Mouse (Mus musculus): ENCODE data around the gene Olfr12. TPM values are rescaled to one million over a fixed set of nuclear protein-coding genes. Genes with fewer than 3 reads are reported as not detected.

Olfr12 gene
- total RNA-seq, 2 experiments from 2014 or later = not detected

GRCm38 (mm10) chr1:92641514-92642272 is 24.1 kb downstream of the Olfr12 start, which contains the start of gene Cops9:
TSS of gene Cops9 (minus strand) at chr1:92641985.
- peak; percentile 89 for DNase-seq

DNA sequence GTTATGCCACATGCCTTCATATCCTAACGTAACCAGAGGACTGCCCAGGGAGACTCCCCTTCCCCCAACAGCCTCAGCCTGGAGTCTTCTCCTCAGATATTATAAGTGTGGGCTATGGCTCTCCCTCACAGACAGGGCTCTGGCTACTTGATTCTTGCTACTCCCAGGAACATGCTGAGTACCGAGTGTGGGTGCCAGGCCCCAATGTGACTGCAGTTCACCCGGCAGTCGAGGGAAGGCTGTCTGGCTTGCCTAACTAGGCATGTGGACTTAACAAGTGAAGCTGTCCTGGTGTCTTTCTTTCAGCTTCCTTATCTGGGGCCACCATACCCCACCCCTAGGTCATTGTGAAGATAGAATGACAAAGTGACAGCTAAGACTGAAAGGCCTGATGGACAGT is 26.1 kb downstream of the Olfr12 start:
- peak in 1 of 2 experiments; percentile 1 for DNase-seq

DNA sequence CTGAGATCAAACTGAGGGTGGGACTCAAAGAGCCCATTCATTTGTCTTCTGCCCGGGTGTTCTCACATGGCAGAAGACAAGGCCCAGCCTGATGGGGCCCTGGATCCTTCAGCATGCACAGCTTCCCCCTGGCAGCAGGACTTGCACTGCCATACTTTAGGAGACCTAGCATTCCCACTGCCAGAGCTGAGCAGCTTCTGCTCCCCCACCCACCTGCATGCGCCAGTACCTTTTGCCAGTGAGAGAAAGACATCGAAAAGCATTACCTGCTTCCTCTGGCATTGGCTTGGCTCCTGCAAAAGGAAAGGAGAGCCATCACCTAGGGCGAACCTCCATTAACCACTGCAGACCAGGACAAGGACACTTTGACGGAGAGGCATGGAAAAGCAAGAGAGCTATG is 27.3 kb downstream of the Olfr12 start:
- DNase-seq = peak in 1 of 2 experiments; percentile 0

GRCm38 (mm10) chr1:92646111-92646510 is 28.5 kb downstream of the Olfr12 start:
- no peak for DNase-seq

DNA sequence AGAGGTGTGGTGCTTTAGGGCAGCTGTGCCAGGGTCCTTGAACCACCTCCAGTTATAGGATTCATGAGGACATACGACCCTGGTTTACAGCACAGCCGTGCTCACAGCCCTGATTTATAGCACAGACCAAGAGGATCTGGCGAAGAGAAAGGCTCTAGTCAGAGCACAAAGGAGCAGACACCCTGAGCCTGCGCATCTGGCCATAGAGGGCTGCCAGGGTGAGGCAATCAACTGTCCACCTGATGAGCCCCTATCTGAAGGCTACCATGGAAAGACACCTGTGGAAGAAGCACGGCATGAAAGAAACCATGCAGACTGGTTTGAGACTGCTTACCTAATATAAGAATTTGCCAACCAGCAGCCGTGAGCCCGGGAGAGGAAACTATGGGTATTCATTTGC is 29.0 kb downstream of the Olfr12 start:
- DNase-seq = no peak

- DNase-seq = no peak
Observed at GRCm38 (mm10) chr1:92647026-92647425, 29.4 kb downstream of the Olfr12 start.

GRCm38 (mm10) chr1:92647752-92648151 is 30.2 kb downstream of the Olfr12 start:
- peak; percentile 68 to 70 for DNase-seq

GRCm38 (mm10) chr1:92648197-92648596 is 30.6 kb downstream of the Olfr12 start:
- DNase-seq = no peak

GRCm38 (mm10) chr1:92648673-92649072 is 31.1 kb downstream of the Olfr12 start, which contains the start of gene Otos:
TSS of gene Otos (minus strand) at chr1:92648841.
- DNase-seq = peak; percentile 73 to 79

DNA sequence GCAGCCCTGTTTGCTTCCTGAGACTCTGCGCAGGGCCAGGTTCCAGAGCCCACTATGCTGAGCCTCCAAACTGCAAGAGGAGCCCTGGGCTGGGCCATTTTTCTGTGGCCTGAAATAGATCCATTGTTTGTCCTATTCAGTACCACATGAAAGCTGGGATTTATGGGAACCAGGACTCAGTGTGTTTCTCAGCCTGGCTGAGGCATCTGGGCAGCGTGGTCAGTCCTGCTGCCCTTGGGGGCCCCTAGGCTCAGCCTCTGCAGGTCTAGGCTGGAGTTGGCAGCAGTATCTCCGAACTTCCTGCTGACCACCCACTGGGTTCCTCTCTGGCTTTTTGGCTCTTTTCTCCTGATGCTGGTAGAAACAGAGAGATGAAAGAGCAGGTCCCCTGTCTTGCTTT is 33.9 kb downstream of the Olfr12 start:
- DNase-seq = no peak

DNA sequence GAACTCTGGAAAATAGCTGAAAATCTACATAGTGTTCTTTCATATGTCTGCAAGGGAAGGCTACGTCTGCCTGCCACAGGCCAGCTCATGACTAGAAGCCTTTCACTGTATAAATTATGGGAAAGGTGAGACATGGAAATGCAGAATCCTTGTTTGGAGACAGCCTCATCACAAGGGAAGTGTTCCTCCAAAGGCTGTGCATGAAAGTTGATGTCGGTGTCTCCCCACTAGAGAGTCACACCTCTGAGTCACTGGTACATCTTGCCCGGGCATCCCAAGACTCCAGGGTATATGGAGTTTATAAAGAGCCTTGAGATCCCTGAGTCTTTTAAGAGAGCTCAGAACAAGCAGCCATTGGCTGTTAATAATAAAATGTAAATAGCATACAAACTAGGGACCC is 35.6 kb downstream of the Olfr12 start:
- no peak for DNase-seq

GRCm38 (mm10) chr1:92654676-92655075 is 37.1 kb downstream of the Olfr12 start:
- no peak for DNase-seq

DNA sequence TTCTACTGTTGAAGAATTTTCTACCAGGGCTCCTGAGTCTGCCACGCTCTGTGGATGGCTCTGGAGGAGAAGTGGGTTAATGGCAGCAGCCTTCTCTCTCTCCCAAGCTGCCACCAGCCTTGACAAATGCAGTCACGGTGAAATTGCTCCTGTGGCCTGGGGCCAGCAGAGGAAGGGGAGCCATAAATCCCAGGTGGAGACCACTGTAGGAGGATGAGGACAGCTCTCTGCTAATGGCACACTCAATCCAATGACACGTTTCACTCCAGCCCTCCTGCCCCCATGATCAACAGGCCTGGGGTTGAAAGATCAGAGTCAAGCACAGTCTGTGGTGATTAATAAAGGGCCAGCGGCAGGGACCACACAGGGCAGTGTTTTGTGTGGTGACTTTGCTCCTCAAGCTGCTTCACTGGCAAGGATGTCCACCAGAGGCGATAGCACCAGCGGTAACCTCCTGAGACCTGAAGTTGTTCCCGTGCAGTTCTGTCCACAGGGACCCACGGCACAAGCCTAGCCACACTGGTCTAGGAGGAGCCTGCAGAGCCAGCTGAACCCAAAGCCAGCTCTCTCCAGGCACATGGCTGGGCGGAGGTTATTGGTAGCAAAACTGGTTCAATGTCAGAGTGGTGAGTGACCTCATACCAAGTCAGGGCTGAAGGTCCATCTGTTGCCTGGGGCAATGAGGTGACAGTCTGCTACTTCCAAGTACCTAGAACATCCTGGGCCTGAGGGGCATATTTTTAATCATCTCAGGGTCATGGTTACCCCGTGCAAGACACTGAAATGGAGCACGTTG is 39.6 kb downstream of the Olfr12 start:
- no peak for DNase-seq

GRCm38 (mm10) chr1:92659392-92659791 is 41.8 kb downstream of the Olfr12 start:
- no peak for DNase-seq

GRCm38 (mm10) chr1:92667106-92667505 is 49.5 kb downstream of the Olfr12 start:
- no peak for DNase-seq

DNA sequence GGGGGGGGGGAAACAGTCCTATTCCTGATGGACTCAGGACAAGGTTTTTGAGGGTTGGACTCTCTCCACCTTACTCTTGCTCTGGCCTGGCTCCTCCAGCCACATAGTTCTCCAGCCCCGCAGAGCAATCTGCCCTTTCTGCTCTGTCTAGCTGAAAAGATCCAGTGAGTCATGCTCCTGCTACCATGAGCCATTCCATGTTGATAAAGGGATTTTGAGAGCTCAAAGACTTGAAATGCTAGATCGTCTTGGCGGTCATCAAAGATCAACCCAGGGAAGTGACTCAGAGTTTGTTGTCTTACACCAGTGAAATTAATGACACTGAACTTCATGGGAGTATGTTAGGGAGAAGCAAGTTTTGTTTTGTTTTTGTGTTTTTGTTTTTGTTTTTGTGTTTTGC is 51.8 kb downstream of the Olfr12 start:
- DNase-seq = no peak

DNA sequence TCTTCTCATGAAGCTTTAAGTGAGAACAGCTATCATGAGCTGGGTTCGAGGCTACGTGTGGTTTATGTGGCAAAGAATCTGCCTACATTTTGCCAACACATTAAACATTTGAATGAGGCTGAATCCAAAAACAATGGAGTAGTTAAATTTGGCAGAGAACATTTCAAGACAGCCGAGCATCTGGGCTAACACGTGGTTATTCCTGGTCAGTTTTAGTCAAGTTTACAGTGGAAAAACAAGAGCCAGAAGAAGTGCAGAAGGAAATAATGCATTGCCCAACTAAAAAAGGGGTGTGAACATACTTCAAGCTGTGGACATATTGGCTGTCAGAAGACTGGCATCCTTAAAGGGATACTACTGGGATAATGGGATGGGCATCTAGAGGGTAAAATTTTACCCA is 53.7 kb downstream of the Olfr12 start:
- no peak for DNase-seq

Other genes with a start within 250 kb of the Olfr12 start
- 100 to 1,000 TPM; 258 to 259 TPM for gene Ndufa10, start 143.9 kb upstream of the Olfr12 start, total RNA-seq (2021)
- gene Olfr1416, start 132.7 kb upstream of the Olfr12 start, total RNA-seq (2021) = not detected
- not detected for gene Olfr1415, start 121.7 kb upstream of the Olfr12 start, total RNA-seq (2021)
- gene Olfr1414, start 99.1 kb upstream of the Olfr12 start, total RNA-seq (2021) = not detected
- not detected for gene Olfr1413, start 46.5 kb upstream of the Olfr12 start, total RNA-seq (2021)
- not detected for gene Olfr1412, start 32.0 kb upstream of the Olfr12 start, total RNA-seq (2021)
- not detected for gene Olfr1411, start 23.4 kb upstream of the Olfr12 start, total RNA-seq (2021)
- not detected for gene Olfr1410, start 12.0 kb upstream of the Olfr12 start, total RNA-seq (2021)
- 100 to 1,000 TPM; 336 to 386 TPM for gene Cops9, start 24.2 kb downstream of the Olfr12 start, total RNA-seq (2021)
- under 1 TPM; 0.15 to 0.35 TPM for gene Otos, start 31.1 kb downstream of the Olfr12 start, total RNA-seq (2021)
- 100 to 1,000 TPM; 147 to 157 TPM for gene Gpc1, start 213.9 kb downstream of the Olfr12 start, total RNA-seq (2021)